Mouse (Mus musculus) heart, embryonic 12.5 days (tissue): ENCODE measurements around the gene Rpa1. TPM values are rescaled to one million over a fixed set of nuclear protein-coding genes. Genes with fewer than 3 reads are reported as not detected.

Experiments used
- ATAC-seq: fragments of 200-750 bp; cut with Nextera tagmentation; 2 replicates; pipeline ENCODE4 v1.8.0; 2017; ENCODE audit warnings: moderate TSS enrichment, moderate library complexity; ENCODE audit not compliant: insufficient number of reproducible peaks, low FRiP score
- H3K27ac ChIP-seq: fragments of 300-500 bp; sonication (generic); 2 replicates; pipeline ENCODE4 v1.5.1; 2016; ENCODE audit warnings: mild to moderate bottlenecking, moderate library complexity; ENCODE audit not compliant: poor library complexity, severe bottlenecking
- H3K27me3 ChIP-seq: fragments of 300-500 bp; sonication (generic); replicated peaks from 2 replicates; pipeline ENCODE4 v1.6.1; 2016; ENCODE audit warnings: mild to moderate bottlenecking, moderate library complexity
- H3K36me3 ChIP-seq: fragments of 300-500 bp; sonication (generic); 2 replicates; pipeline ENCODE4 v1.6.1; 2016; ENCODE audit warnings: mild to moderate bottlenecking, moderate library complexity
- H3K4me1 ChIP-seq: fragments of 300-500 bp; sonication (generic); replicated peaks from 2 replicates; pipeline ENCODE4 v1.6.1; 2016; ENCODE audit warnings: mild to moderate bottlenecking
- H3K4me2 ChIP-seq: fragments of 300-500 bp; sonication (generic); 2 replicates; pipeline ENCODE4 v1.6.1; 2016; ENCODE audit warnings: mild to moderate bottlenecking, moderate library complexity
- H3K4me3 ChIP-seq: fragments of 300-500 bp; sonication (generic); 2 replicates; pipeline ENCODE4 v1.5.1; 2016; ENCODE audit warnings: mild to moderate bottlenecking
- H3K9ac ChIP-seq: fragments of 300-500 bp; sonication (generic); 2 replicates; pipeline ENCODE4 v1.6.1; 2016; ENCODE audit warnings: mild to moderate bottlenecking, moderate library complexity
- H3K9me3 ChIP-seq: fragments of 300-500 bp; sonication (generic); replicated peaks from 2 replicates; pipeline ENCODE4 v1.6.1; 2016; ENCODE audit warnings: mild to moderate bottlenecking, moderate library complexity
- WGBS: fragments of 180-500 bp; shearing (Covaris S2); methylation state at CpG from one replicate; pipeline ENCODE4 v1.1.7; 2016; 5-methylcytosine and 5-hydroxymethylcytosine counted together
- polyA plus RNA-seq: library from polyadenylated mRNA; unstranded; fragments of >200 nt; fragmentation: Nextera tagmentation; extraction: Ambion mirVana; gene quantifications from 2 replicates; pipeline ENCODE4 v1.2.1, GENCODE M21; 2016

The Rpa1 gene
- polyA plus RNA-seq, 1 experiment from 2014 or later: 122 TPM

- H3K4me2 ChIP-seq: peak overlapping the region; percentile 84
- peaks cover 6% of the 10 kb centered on the region for H3K36me3 ChIP-seq
- H3K27me3 ChIP-seq: no peaks in the 10 kb centered on the region
- H3K4me1 ChIP-seq: peaks cover 31% of the 10 kb centered on the region
- H3K9ac ChIP-seq: peak overlapping the region; percentile 58; the same call in 1 of the 2 replicates
- no peak overlapping the region for H3K27ac ChIP-seq
- no peak for ATAC-seq
- 0 out of 2 replicates have a peak overlapping the region, but pooled peaks have one; percentile 9 for H3K4me3 ChIP-seq
- H3K9me3 ChIP-seq: no peaks in the 10 kb centered on the region
- 65% methylated on average over 4 of the region's 4 CpGs for WGBS
These were observed 1.5 kb downstream of the Rpa1 start for GRCm38 (mm10) chr11:75346556-75347187.

DNA sequence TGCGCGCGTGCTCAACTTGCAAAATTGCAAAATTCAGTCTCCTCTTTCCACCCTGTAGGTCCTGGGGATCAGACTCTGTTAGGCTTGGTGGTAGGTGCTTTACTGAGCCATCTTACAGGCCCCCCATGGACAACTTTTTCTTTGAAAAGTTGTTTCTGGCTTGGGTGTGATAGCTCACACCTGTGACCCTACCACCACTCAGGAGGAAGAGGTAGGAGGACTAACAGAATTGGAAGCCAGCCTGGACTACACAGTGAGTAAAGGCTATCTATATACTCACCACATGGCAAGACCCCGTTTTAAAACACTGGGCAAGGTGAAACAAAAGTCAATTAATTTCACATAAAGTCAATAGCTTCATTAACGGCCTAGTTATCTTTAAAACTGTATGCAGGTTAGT, 3.4 kb downstream of the Rpa1 start:
- no peaks in the 10 kb centered on the region for H3K27me3 ChIP-seq
- no peak overlapping the region for H3K27ac ChIP-seq
- no peaks in the 10 kb centered on the region for H3K9me3 ChIP-seq
- no peak for ATAC-seq
- H3K4me1 ChIP-seq: peaks cover 27% of the 10 kb centered on the region
- H3K4me2 ChIP-seq: no peak overlapping the region
- 92% methylated on average over 5 of the region's 5 CpGs for WGBS
- no peak overlapping the region for H3K9ac ChIP-seq
- peaks cover 23% of the 10 kb centered on the region for H3K36me3 ChIP-seq
- H3K4me3 ChIP-seq: no peak overlapping the region

DNA sequence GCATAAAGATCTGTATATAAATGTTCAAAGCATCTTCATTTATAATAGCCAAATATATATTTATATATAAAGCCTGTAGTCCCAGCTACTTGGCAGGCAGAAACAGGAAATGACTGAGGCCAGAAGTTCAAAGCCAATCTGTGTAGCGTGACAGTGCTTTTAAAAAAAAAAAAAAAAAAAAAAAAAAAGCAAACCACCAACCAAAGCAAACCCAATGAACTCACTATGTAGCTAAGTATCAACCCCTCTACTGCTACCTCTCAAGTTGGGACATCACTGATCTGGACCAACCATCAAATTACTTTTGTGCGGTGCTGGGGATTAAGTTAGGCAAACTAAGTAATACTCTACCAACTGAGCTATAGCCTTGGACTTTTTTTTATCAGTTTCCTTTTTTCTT, 4.0 kb downstream of the Rpa1 start:
- Histone ChIP-seq H3K9me3 (no peaks in the 10 kb centered on the region), H3K36me3 (peaks cover 27% of the 10 kb centered on the region), H3K4me3 (no peak overlapping the region), H3K4me2 (no peak overlapping the region), H3K27me3 (no peaks in the 10 kb centered on the region), H3K9ac (no peak overlapping the region), H3K27ac (no peak overlapping the region), H3K4me1 (peaks cover 27% of the 10 kb centered on the region)
- ATAC-seq: no peak
- 81% methylated on average over 2 of the region's 2 CpGs for WGBS

- no peak overlapping the region for H3K27ac ChIP-seq
- WGBS: 88% methylated on average over 2 of the region's 2 CpGs
- H3K4me3 ChIP-seq: no peak overlapping the region
- no peak for ATAC-seq
- H3K36me3 ChIP-seq: peaks cover 36% of the 10 kb centered on the region
- no peaks in the 10 kb centered on the region for H3K9me3 ChIP-seq
- H3K4me2 ChIP-seq: no peak overlapping the region
- no peaks in the 10 kb centered on the region for H3K27me3 ChIP-seq
- no peak overlapping the region for H3K9ac ChIP-seq
- peaks cover 27% of the 10 kb centered on the region for H3K4me1 ChIP-seq
These were observed 5.0 kb downstream of the Rpa1 start for GRCm38 (mm10) chr11:75343096-75343495.

- Histone ChIP-seq H3K4me2 (no peak overlapping the region), H3K36me3 (peaks cover 58% of the 10 kb centered on the region), H3K9me3 (no peaks in the 10 kb centered on the region), H3K9ac (no peak overlapping the region), H3K27ac (no peak overlapping the region), H3K27me3 (no peaks in the 10 kb centered on the region), H3K4me1 (peaks cover 25% of the 10 kb centered on the region), H3K4me3 (no peak overlapping the region)
- no peak for ATAC-seq
- WGBS: 91% methylated on average over 12 of the region's 12 CpGs
These were observed 7.3 kb downstream of the Rpa1 start for GRCm38 (mm10) chr11:75340698-75341345.

DNA sequence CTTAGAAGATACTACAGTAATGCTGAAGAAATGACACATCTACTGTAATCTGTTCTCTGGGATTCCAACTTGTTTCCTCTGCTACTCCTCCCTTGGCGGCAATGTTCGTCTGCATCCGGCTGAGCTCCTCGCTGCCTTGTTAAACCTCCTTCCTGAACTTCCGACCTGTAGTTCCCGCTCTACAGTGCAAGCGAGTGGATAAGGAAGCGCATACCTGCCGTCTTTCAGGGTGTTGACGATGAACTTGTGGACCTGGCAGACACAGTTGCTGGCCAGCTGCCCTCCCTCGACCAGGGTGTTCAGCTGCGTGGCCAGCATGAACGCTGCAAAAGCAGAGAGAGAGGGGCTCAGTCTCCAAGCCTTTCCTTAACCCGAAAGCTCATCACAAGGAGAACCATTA, 8.0 kb downstream of the Rpa1 start:
- Histone ChIP-seq H3K9me3 (no peaks in the 10 kb centered on the region), H3K9ac (no peak overlapping the region), H3K36me3 (peaks cover 59% of the 10 kb centered on the region), H3K27me3 (no peaks in the 10 kb centered on the region), H3K27ac (no peak overlapping the region), H3K4me2 (no peak overlapping the region), H3K4me3 (no peak overlapping the region), H3K4me1 (peaks cover 22% of the 10 kb centered on the region)
- ATAC-seq: no peak
- whole genome bisulfite sequencing: 85% methylated on average over 14 of the region's 14 CpGs

DNA sequence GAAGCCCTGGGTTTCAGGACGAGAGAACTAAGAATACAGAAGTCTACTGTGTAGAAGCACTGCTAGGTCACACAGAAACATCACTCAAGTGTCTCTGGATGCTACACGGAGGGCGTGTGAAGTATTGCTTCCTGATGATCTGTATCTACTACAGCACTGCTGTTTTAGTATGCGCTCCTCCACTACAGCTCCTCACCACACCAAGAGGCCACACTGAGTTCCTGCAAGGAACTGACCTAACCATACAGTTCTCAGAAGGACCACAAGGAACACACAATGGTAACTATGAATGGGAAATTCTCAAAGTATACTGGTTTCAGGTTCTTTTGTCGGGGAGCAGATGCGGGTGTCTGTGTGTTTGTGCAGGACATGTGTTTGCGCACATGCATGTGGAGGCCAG, 10.9 kb downstream of the Rpa1 start:
- Histone ChIP-seq H3K9me3 (no peaks in the 10 kb centered on the region), H3K27ac (no peak overlapping the region), H3K36me3 (peaks cover 63% of the 10 kb centered on the region), H3K4me3 (no peak overlapping the region), H3K9ac (no peak overlapping the region), H3K4me2 (no peak overlapping the region), H3K4me1 (peaks cover 14% of the 10 kb centered on the region), H3K27me3 (no peaks in the 10 kb centered on the region)
- no peak for ATAC-seq
- 84% methylated on average over 7 of the region's 7 CpGs for WGBS

GRCm38 (mm10) chr11:75336676-75337075, 11.4 kb downstream of the Rpa1 start:
- Histone ChIP-seq H3K27ac (no peak overlapping the region), H3K4me2 (no peak overlapping the region), H3K9ac (no peak overlapping the region), H3K4me3 (no peak overlapping the region), H3K27me3 (no peaks in the 10 kb centered on the region), H3K36me3 (peaks cover 65% of the 10 kb centered on the region), H3K9me3 (no peaks in the 10 kb centered on the region), H3K4me1 (peaks cover 14% of the 10 kb centered on the region)
- ATAC-seq: no peak
- 70% methylated on average over 8 of the region's 8 CpGs for WGBS

GRCm38 (mm10) chr11:75325969-75326311, 22.2 kb downstream of the Rpa1 start:
- H3K9ac ChIP-seq: no peak overlapping the region
- H3K36me3 ChIP-seq: peaks cover 17% of the 10 kb centered on the region
- no peak overlapping the region for H3K27ac ChIP-seq
- no peak for ATAC-seq
- 64% methylated on average over 7 of the region's 7 CpGs for WGBS
- peaks cover 33% of the 10 kb centered on the region for H3K4me1 ChIP-seq
- H3K27me3 ChIP-seq: no peaks in the 10 kb centered on the region
- no peaks in the 10 kb centered on the region for H3K9me3 ChIP-seq
- H3K4me3 ChIP-seq: no peak overlapping the region
- H3K4me2 ChIP-seq: no peak overlapping the region

GRCm38 (mm10) chr11:75325116-75325968, 22.8 kb downstream of the Rpa1 start:
- no peak overlapping the region for H3K4me2 ChIP-seq
- WGBS: 69% methylated on average over 16 of the region's 16 CpGs
- H3K36me3 ChIP-seq: peaks cover 17% of the 10 kb centered on the region
- H3K4me1 ChIP-seq: peaks cover 33% of the 10 kb centered on the region
- H3K9me3 ChIP-seq: no peaks in the 10 kb centered on the region
- H3K27me3 ChIP-seq: no peaks in the 10 kb centered on the region
- ATAC-seq: no peak
- H3K9ac ChIP-seq: no peak overlapping the region
- no peak overlapping the region for H3K4me3 ChIP-seq
- H3K27ac ChIP-seq: no peak overlapping the region

DNA sequence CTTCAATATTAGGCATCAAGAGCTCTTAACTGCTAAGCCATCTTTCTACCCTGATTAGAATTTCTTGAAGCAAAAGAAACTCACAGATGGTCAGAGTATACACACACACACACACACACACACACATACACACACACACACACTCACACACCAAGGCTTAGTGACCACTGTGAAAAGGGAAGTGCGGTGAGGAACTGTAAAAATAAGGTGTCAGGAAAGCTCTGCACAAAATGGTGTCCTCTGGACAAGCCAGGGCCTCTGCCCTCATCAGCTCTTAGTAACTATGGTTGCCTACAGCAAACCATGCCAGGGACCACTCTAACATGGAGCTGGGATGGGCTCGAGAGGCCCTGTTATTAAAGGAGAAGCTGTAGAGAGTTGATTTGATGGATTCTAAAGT, 23.7 kb downstream of the Rpa1 start:
- Histone ChIP-seq H3K9me3 (no peaks in the 10 kb centered on the region), H3K9ac (no peak overlapping the region), H3K36me3 (peaks cover 17% of the 10 kb centered on the region), H3K27me3 (no peaks in the 10 kb centered on the region), H3K4me3 (no peak overlapping the region), H3K27ac (no peak overlapping the region), H3K4me1 (peaks cover 33% of the 10 kb centered on the region), H3K4me2 (no peak overlapping the region)
- 86% methylated on average over 2 of the region's 2 CpGs for WGBS
- no peak for ATAC-seq
